In genomic region chr6:144042936-144043335, GRCm38 (mm10) we compare ENCODE assay signal across 9 mouse cellular contexts.
DNase-seq lines count a peak whose midpoint lies in the region; ATAC-seq lines count a peak whose summit lies in the region.
"Had no signal": no experiment of that assay in that cellular context is flagged by ENCODE, and none has a peak within 500 bp of the region (broad histone marks: within the 10 kb centered on the region; RNA-seq: fewer than 3 reads in every experiment).

No protein-coding gene starts in this region.

- no peaks in the 10 kb centered on the region for H3K36me3 ChIP-seq in heart, embryonic 14.5 days (ENCODE audit: control insufficient read depth, insufficient read depth, low read length)
- H3K36me3 ChIP-seq in limb, embryonic 12.5 days: peaks cover 2% of the 10 kb centered on the region; the same call in 1 of the 2 replicates

- no peaks in the 10 kb centered on the region for H3K27me3 ChIP-seq in heart, embryonic 14.5 days (ENCODE audit: control insufficient read depth, insufficient read depth, low read length)
- no peaks in the 10 kb centered on the region for H3K27me3 ChIP-seq in limb, embryonic 12.5 days
- H3K27me3 ChIP-seq: Patski had no signal

- no peak overlapping the region for H3K4me3 ChIP-seq in heart, embryonic 14.5 days (ENCODE audit: control insufficient read depth in 1 of 2, insufficient read depth in 1 of 2, low read depth in 1 of 2, low read length in 2 of 2)
- H3K4me3 ChIP-seq in limb, embryonic 12.5 days (replicated peaks): no peak overlapping the region

- no peak overlapping the region for H3K4me2 ChIP-seq in heart, embryonic 14.5 days (ENCODE audit: low read length)
- H3K4me2 ChIP-seq in limb, embryonic 12.5 days: no peak overlapping the region

- no peak for ATAC-seq in heart, embryonic 14.5 days (ENCODE audit: insufficient number of reproducible peaks, insufficient read depth, low FRiP score, low read depth)
- ATAC-seq in limb, embryonic 12.5 days (ENCODE audit: insufficient number of reproducible peaks, insufficient read depth, low FRiP score, low TSS enrichment, low read depth): no peak
- ATAC-seq in frontal cortex, adult (ENCODE audit: low TSS enrichment): no peak
- ATAC-seq: Patski had no signal

- H3K9ac ChIP-seq in heart, embryonic 14.5 days (ENCODE audit: low read length): no peak overlapping the region
- H3K9ac ChIP-seq in limb, embryonic 12.5 days (replicated peaks): no peak overlapping the region

- H3K27ac ChIP-seq in heart, embryonic 14.5 days (replicated peaks in 1 of 2; ENCODE audit: control insufficient read depth in 1 of 2, insufficient read depth in 1 of 2, low read depth in 2 of 2, low read length in 2 of 2): peak overlapping the region; percentile 16 to 42; a peak in 1 of 4 replicates
- H3K27ac ChIP-seq in limb, embryonic 12.5 days: peak overlapping the region; percentile 85

- no peaks in the 10 kb centered on the region for H3K9me3 ChIP-seq in heart, embryonic 14.5 days (ENCODE audit: control insufficient read depth, low read length)
- no peaks in the 10 kb centered on the region for H3K9me3 ChIP-seq in limb, embryonic 12.5 days

- DNase-seq in heart, postnatal 4 days: no peak
- peak; percentile 8 for DNase-seq in retina, embryonic 14.5 days (ENCODE audit: low spot score)
- DNase-seq in retina, postnatal 1 day: no peak
- no peak for DNase-seq in thymus, postnatal 14 days
- no peak for DNase-seq in cerebellum, adult 9-10 months

- peaks cover 0 to 4% of the 10 kb centered on the region in 2 experiments; a peak in 1 of 4 replicates for H3K4me1 ChIP-seq in heart, embryonic 14.5 days (ENCODE audit: control insufficient read depth in 2 of 2, insufficient read depth in 2 of 2, low read length in 2 of 2)
- peaks cover 57% of the 10 kb centered on the region for H3K4me1 ChIP-seq in limb, embryonic 12.5 days (replicated peaks)

- WGBS in heart, embryonic 14.5 days: 55% methylated on average over 5 of the region's 5 CpGs
- WGBS in limb, embryonic 12.5 days: 50% methylated on average over 5 of the region's 5 CpGs
